Mouse (Mus musculus) urinary bladder, postnatal 25 days (tissue): ENCODE data around the gene Myo9b.

Source experiments
- DNase-seq: peaks from one replicate; pipeline ENCODE4 v3.0.0; 2022; ENCODE audit warnings: low spot score

The Myo9b gene

GRCm38 (mm10) chr8:71388267-71388666 is 115.8 kb downstream of the Myo9b start:
- DNase-seq = no peak

- no peak for DNase-seq
Measured at GRCm38 (mm10) chr8:71391696-71392095, 119.2 kb downstream of the Myo9b start.

GRCm38 (mm10) chr8:71392391-71392790 is 119.9 kb downstream of the Myo9b start:
- DNase-seq = no peak

GRCm38 (mm10) chr8:71392871-71393270 is 120.4 kb downstream of the Myo9b start:
- DNase-seq = no peak

- DNase-seq = no peak
Measured at GRCm38 (mm10) chr8:71394481-71394880, 122.0 kb downstream of the Myo9b start.

- DNase-seq = no peak
Measured at GRCm38 (mm10) chr8:71395071-71395470, 122.6 kb downstream of the Myo9b start.

- no peak for DNase-seq
Measured at GRCm38 (mm10) chr8:71395629-71396028, 123.1 kb downstream of the Myo9b start, which contains the start of gene Ushbp1. Gene Ushbp1, minus strand, starts transcription at chr8:71395802.

GRCm38 (mm10) chr8:71396639-71397305 is 124.3 kb downstream of the Myo9b start, which contains the start of gene Babam1:
Gene Babam1, plus strand, starts transcription at chr8:71396861.
- DNase-seq = peak; percentile 78

GRCm38 (mm10) chr8:71397701-71398100 is 125.2 kb downstream of the Myo9b start:
- no peak for DNase-seq

- no peak for DNase-seq
Measured at GRCm38 (mm10) chr8:71400826-71401225, 128.3 kb downstream of the Myo9b start.

GRCm38 (mm10) chr8:71401454-71401853 is 128.9 kb downstream of the Myo9b start:
- no peak for DNase-seq

- DNase-seq = no peak
Measured at GRCm38 (mm10) chr8:71402446-71402964, 130.0 kb downstream of the Myo9b start.

GRCm38 (mm10) chr8:71403107-71403885 is 130.8 kb downstream of the Myo9b start:
- DNase-seq = no peak

- no peak for DNase-seq
Measured at GRCm38 (mm10) chr8:71404011-71404410, 131.5 kb downstream of the Myo9b start.

- no peak for DNase-seq
Measured at GRCm38 (mm10) chr8:71404951-71405351, 132.4 kb downstream of the Myo9b start.

- peak; percentile 97 for DNase-seq
Measured at GRCm38 (mm10) chr8:71405401-71406098, 133.0 kb downstream of the Myo9b start, which contains the start of gene Ankle1. Gene Ankle1, plus strand, starts transcription at chr8:71406010.

GRCm38 (mm10) chr8:71406099-71407015 is 133.8 kb downstream of the Myo9b start:
- DNase-seq = peak; percentile 50

- DNase-seq = no peak
Measured at GRCm38 (mm10) chr8:71407441-71407840, 134.9 kb downstream of the Myo9b start.

- no peak for DNase-seq
Measured at GRCm38 (mm10) chr8:71408231-71408630, 135.7 kb downstream of the Myo9b start.
